Mouse (Mus musculus) kidney, adult 18-20 months (tissue): ENCODE measurements around the gene Mtfmt.

Source experiments
- DNase-seq: peaks from one replicate; pipeline ENCODE4 v3.0.0; 2021

The Mtfmt gene

DNA sequence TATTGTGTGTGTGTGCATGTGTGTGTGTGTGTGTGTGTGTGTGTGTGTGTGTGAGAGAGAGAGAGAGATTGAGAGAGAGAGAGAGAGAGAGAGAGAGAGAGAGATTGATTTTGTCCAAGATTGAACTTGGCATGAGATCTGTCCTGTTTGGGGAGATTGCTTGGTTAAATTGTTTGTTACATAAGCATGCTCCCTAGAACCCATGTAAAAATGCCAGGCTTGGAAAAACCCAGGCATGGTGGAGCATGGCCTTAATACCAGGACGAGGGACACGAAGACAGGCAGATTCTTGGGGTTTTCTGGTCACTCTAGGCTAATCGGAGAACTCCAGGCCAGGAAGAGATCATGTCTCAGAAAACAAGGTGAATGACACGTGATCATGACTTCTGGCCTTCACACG, 7.6 kb upstream of the Mtfmt start:
- DNase-seq, result no peak

GRCm38 (mm10) chr9:65430401-65430800, 5.2 kb upstream of the Mtfmt start:
- no peak for DNase-seq

GRCm38 (mm10) chr9:65430921-65431320, 4.7 kb upstream of the Mtfmt start:
- no peak for DNase-seq

DNA sequence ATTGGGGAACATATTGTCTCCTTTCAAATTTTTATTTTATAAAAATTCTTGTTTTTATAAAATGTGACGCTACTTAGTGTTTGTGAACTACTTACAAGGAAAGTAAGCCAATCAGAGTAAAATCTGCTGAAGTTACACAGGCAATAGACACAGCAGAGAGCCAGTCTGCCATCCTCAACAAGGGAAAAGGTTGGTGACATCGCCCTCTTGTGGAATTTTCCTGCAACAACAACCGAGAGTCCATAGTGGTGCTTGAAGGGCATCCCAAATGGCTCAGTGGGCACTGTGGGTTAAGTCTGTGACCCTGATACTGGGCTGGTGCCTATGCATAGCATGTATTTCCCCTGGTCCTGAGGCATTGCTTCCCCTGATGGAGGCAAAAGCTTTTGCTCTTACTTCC, 3.3 kb upstream of the Mtfmt start:
- DNase-seq, result peak; percentile 91

- peak; percentile 55 for DNase-seq
These were observed 1.4 kb upstream of the Mtfmt start for GRCm38 (mm10) chr9:65434140-65434539.

DNA sequence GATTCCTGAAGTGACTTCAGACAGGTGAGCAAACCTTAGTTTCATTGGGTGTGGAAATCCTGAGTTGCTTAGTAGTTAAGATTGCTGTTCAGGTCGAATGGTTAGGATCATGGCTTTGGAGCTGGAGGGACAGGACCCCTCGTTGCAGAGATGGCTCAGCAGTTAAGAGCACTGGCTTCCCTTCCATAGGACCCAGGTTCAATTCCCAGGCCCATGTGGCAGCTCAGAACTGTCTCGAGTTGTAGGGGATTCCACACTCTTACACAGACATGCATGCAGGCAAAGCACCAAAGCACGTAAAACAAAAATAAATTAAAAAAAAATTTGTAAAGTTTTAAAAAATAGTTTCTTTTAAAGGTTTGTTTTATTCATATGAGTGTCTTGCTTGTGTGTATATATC, 371 bp upstream of the Mtfmt start:
- no peak for DNase-seq

DNA sequence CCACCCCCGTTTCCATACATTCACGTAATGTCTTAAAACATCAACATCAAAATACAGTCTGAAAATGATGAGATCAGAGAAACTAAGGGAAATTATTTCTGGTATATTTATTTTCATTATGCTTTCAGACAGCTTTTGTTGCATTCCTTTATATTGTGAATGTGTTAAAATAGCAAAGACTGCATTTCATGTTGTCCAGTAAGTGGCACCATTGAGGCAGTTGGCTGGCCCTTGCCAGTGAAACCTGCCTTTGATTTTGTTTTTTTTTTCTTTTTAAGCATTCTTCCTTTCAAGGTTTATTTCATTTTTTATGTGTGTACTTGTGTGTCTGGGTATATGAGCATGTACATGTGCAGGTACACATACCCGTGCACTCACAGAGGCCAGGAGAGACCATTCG, 9.1 kb downstream of the Mtfmt start:
- no peak for DNase-seq

DNA sequence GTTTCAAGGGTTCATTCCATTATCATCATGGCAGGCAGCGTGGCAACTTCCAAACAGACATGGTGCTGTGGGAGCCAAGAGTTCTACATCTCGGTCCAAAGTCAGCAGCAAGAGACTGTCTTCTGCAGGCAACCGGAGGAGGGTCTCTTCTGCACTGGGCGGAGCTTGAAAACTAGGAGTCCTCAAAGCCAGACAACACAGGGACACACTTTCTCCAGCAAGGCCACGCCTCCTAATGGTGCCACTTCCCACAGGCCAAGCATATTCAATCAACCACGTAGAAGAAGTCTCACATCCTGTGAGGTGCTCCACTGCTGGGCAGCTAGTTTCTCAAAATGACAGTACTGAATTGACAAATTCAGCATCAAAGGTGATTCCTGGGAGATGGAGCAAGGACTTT, 12.4 kb downstream of the Mtfmt start:
- no peak for DNase-seq

DNA sequence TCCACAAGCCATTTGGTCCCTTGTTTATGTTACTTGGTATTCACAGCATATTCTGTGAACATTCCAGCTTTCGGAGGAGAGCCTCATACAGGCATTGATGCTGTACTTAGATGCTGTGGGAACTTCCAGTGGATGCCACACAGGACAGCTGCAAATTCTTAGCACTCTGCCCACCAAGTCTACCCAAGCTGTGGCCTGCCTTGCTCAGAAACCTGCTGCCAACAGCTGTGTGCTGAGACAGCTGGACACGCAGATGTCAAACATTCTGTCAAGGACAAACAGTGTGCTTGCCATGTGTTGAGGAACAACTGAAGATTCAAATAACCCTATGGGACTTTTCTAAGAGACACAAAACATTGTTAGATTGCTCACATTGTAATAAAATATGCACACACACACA, 23.4 kb downstream of the Mtfmt start:
- DNase-seq, result no peak

- no peak for DNase-seq
These were observed 24.6 kb downstream of the Mtfmt start for GRCm38 (mm10) chr9:65460198-65460597.

GRCm38 (mm10) chr9:65460732-65461442, 25.3 kb downstream of the Mtfmt start, which contains the start of gene Spg21:
Gene Spg21 (plus strand): TSS chr9:65460947.
- DNase-seq, result peak; percentile 98

GRCm38 (mm10) chr9:65462544-65462943, 27.0 kb downstream of the Mtfmt start:
- no peak for DNase-seq

GRCm38 (mm10) chr9:65464161-65464560, 28.6 kb downstream of the Mtfmt start:
- DNase-seq, result peak; percentile 53

DNA sequence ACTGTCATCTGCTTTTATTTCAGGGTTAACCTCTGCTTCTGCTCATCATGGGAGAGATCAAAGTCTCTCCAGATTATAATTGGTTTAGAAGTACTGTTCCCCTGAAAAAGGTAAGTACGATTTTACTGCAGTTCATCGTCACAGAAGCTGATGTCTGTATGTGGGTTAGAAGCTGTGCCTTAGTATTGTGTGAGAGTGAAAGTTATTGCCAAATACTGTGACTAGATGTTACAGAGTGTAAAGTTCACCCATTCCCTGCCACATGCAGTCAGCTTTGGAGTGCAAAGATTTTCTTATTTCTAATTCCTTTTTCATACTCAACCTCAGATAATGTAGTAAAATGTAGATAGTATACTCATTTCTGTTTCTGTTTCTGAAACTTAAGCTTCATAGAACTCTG, 29.7 kb downstream of the Mtfmt start:
- no peak for DNase-seq

DNA sequence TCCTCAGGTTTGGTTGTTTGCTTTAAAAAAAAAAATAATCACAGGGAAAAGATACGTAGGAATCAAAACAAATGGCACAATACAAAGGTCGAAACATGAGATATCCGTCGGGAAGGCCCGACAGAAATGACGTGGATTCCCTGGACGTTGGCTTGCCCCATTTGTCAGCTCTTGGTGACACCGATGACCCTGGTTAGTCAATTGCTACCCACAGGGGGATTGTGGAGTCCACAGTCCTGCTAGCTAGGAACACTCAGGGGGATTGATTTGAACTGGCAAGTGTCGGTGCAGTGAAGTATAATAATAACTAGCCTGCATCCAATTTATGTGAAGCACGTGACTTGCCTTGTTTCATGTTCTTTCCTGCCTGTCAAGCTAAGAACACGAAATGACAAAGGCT, 32.1 kb downstream of the Mtfmt start:
- no peak for DNase-seq

DNA sequence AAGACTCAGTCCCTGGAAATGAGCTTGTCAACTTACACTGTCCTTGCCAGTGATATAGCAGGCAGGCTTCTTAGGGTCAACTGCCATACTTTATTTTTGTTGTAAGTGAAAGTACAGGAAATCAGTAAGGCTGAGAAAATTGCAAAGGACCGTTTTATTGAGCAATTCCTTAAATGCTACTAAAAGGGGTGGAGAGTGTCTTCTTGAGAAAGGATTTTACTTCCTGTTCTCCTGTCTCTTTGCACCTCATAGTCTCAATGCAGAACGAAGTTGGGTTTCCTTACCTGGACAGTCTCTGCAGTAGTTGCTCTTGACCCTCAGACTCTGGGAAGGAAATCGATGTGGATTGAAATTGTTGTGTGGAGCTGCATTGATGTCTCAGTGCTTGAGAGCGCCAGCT, 37.2 kb downstream of the Mtfmt start:
- no peak for DNase-seq

GRCm38 (mm10) chr9:65479158-65479557, 43.6 kb downstream of the Mtfmt start:
- no peak for DNase-seq

GRCm38 (mm10) chr9:65480071-65480470, 44.5 kb downstream of the Mtfmt start:
- no peak for DNase-seq

- no peak for DNase-seq
These were observed 55.9 kb downstream of the Mtfmt start for GRCm38 (mm10) chr9:65491476-65491875.

GRCm38 (mm10) chr9:65492351-65492750, 56.8 kb downstream of the Mtfmt start:
- no peak for DNase-seq

- no peak for DNase-seq
These were observed 57.3 kb downstream of the Mtfmt start for GRCm38 (mm10) chr9:65492851-65493250.

DNA sequence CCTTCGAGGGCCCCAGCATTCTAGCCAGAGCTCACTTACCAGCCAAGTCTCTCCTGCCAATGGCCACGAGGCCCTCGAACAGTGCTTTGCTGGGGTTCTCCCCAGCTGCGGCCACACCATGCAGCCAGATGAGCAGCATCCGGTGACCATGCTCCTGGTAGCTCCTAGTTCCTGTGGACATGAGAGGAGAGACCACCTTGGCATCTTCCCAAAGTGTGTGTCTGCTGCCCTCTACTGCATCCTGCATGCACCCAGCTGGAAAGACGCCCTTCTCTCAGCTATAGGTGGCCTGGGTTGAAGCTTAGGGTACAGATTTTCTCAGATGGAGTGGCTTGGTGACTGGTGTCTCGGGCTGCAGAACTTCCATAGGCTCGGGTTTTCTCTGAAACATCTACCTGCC, 66.6 kb downstream of the Mtfmt start:
- no peak for DNase-seq
